10 mouse cellular contexts compared by ENCODE assay signal in genomic region chr13:43005131-43005579, GRCm38 (mm10).
DNase-seq lines count a peak whose midpoint lies in the region; ATAC-seq lines count a peak whose summit lies in the region.
"Had no signal": no experiment of that assay in that cellular context is flagged by ENCODE, and none has a peak within 500 bp of the region (broad histone marks: within the 10 kb centered on the region; RNA-seq: fewer than 3 reads in every experiment).

No protein-coding gene starts in this region.

- no peak overlapping the region for H3K9ac ChIP-seq in midbrain, embryonic 11.5 days (ENCODE audit: low read length)
- no peak overlapping the region for H3K9ac ChIP-seq in midbrain, embryonic 15.5 days
- no peak overlapping the region for H3K9ac ChIP-seq in heart, embryonic 13.5 days
- H3K9ac ChIP-seq: liver, embryonic 12.5 days had no signal

- WGBS in midbrain, embryonic 11.5 days = 16% methylated on average over 3 of the region's 3 CpGs
- 27% methylated on average over 3 of the region's 3 CpGs for WGBS in midbrain, embryonic 15.5 days
- 16% methylated on average over 3 of the region's 3 CpGs for WGBS in heart, embryonic 13.5 days
- 42% methylated on average over 3 of the region's 3 CpGs for WGBS in limb, embryonic 10.5 days

- no peak overlapping the region for H3K27ac ChIP-seq in midbrain, embryonic 11.5 days (ENCODE audit: low read depth, low read length)
- H3K27ac ChIP-seq in midbrain, embryonic 15.5 days = no peak overlapping the region
- H3K27ac ChIP-seq in heart, embryonic 13.5 days (replicated peaks) = peak overlapping the region; percentile 68
- peak overlapping the region; percentile 44; the same call in 1 of the 2 replicates for H3K27ac ChIP-seq in limb, embryonic 10.5 days
- H3K27ac ChIP-seq: liver, embryonic 12.5 days had no signal

- DNase-seq in midbrain, embryonic 11.5 days (ENCODE audit: low spot score, missing footprints) = peak; percentile 68
- DNase-seq in limb, embryonic 10.5 days (ENCODE audit: low spot score) = no peak
- DNase-seq in testis, postnatal 10 days (ENCODE audit: low spot score) = peak; percentile 48
- no peak for DNase-seq in left cerebral cortex, adult 8-10 months (ENCODE audit: low spot score in 2 of 2)
- no peak for DNase-seq in retina, postnatal 1 day
- DNase-seq in frontal cortex, postnatal 14 days (ENCODE audit: low spot score in 2 of 2) = no peak

- H3K4me1 ChIP-seq in midbrain, embryonic 11.5 days (ENCODE audit: control insufficient read depth, insufficient read depth, low read length) = no peaks in the 10 kb centered on the region; the same call in 1 of the 2 replicates
- H3K4me1 ChIP-seq in midbrain, embryonic 15.5 days = peaks cover 3% of the 10 kb centered on the region; the same call in 1 of the 2 replicates
- peaks cover 6% of the 10 kb centered on the region for H3K4me1 ChIP-seq in heart, embryonic 13.5 days
- H3K4me1 ChIP-seq in limb, embryonic 10.5 days = peaks cover 10% of the 10 kb centered on the region
- H3K4me1 ChIP-seq: liver, embryonic 12.5 days had no signal

- H3K4me3 ChIP-seq in midbrain, embryonic 11.5 days (ENCODE audit: low read depth, low read length) = no peak overlapping the region
- H3K4me3 ChIP-seq in midbrain, embryonic 15.5 days = no peak overlapping the region
- no peak overlapping the region for H3K4me3 ChIP-seq in heart, embryonic 13.5 days
- H3K4me3 ChIP-seq in limb, embryonic 10.5 days = no peak overlapping the region
- H3K4me3 ChIP-seq: liver, embryonic 12.5 days had no signal

- H3K4me2 ChIP-seq in midbrain, embryonic 11.5 days = no peak overlapping the region
- no peak overlapping the region for H3K4me2 ChIP-seq in midbrain, embryonic 15.5 days
- H3K4me2 ChIP-seq in heart, embryonic 13.5 days = no peak overlapping the region
- H3K4me2 ChIP-seq: liver, embryonic 12.5 days had no signal

- no peak for ATAC-seq in midbrain, embryonic 11.5 days (ENCODE audit: low FRiP score)
- no peak for ATAC-seq in midbrain, embryonic 15.5 days (replicated peaks)
- no peak for ATAC-seq in heart, embryonic 13.5 days (ENCODE audit: extremely low read depth, insufficient number of reproducible peaks, low FRiP score, low TSS enrichment)
- ATAC-seq: liver, embryonic 12.5 days had no signal

- H3K9me3 ChIP-seq in midbrain, embryonic 11.5 days (ENCODE audit: control insufficient read depth, low read length) = no peaks in the 10 kb centered on the region
- no peaks in the 10 kb centered on the region for H3K9me3 ChIP-seq in midbrain, embryonic 15.5 days
- H3K9me3 ChIP-seq in heart, embryonic 13.5 days = no peaks in the 10 kb centered on the region
- H3K9me3 ChIP-seq in limb, embryonic 10.5 days (replicated peaks) = no peaks in the 10 kb centered on the region
- H3K9me3 ChIP-seq: G1E; liver, embryonic 12.5 days had no signal

- no peaks in the 10 kb centered on the region for H3K36me3 ChIP-seq in midbrain, embryonic 11.5 days (ENCODE audit: control insufficient read depth, insufficient read depth, low read length)
- H3K36me3 ChIP-seq in midbrain, embryonic 15.5 days (replicated peaks) = no peaks in the 10 kb centered on the region
- H3K36me3 ChIP-seq in heart, embryonic 13.5 days = no peaks in the 10 kb centered on the region
- no peaks in the 10 kb centered on the region for H3K36me3 ChIP-seq in limb, embryonic 10.5 days
- H3K36me3 ChIP-seq: G1E; liver, embryonic 12.5 days had no signal

- H3K27me3 ChIP-seq in midbrain, embryonic 11.5 days (ENCODE audit: control insufficient read depth, insufficient read depth, low read length) = no peaks in the 10 kb centered on the region
- H3K27me3 ChIP-seq in midbrain, embryonic 15.5 days (replicated peaks) = no peaks in the 10 kb centered on the region
- no peaks in the 10 kb centered on the region for H3K27me3 ChIP-seq in heart, embryonic 13.5 days (replicated peaks)
- H3K27me3 ChIP-seq in limb, embryonic 10.5 days (ENCODE audit: low read depth, poor library complexity, severe bottlenecking) = no peaks in the 10 kb centered on the region
- H3K27me3 ChIP-seq: liver, embryonic 12.5 days had no signal

Comparison
In these comparisons a context has a peak if more than half of its experiments do, and no peak if none do; other contexts are left out.
1. DNase-seq: peak in midbrain, embryonic 11.5 days (single experiment) and testis, postnatal 10 days (single experiment); none in limb, embryonic 10.5 days (single experiment), left cerebral cortex, adult 8-10 months (0 of 2), retina, postnatal 1 day (single experiment) and frontal cortex, postnatal 14 days (0 of 2).
2. H3K27ac ChIP-seq: peak in heart, embryonic 13.5 days (single experiment) and limb, embryonic 10.5 days (single experiment); none in midbrain, embryonic 11.5 days (single experiment) and midbrain, embryonic 15.5 days (single experiment).